Mouse (Mus musculus) kidney, postnatal 36 days (tissue): ENCODE results near the gene Rpl6.

Experiments used
- DNase-seq, 2 experiments: peaks; one replicate each; pipeline ENCODE4 v3.0.0; 2021 to 2022; ENCODE audit warnings: mixed read lengths in 2 of 2

The Rpl6 gene

DNA sequence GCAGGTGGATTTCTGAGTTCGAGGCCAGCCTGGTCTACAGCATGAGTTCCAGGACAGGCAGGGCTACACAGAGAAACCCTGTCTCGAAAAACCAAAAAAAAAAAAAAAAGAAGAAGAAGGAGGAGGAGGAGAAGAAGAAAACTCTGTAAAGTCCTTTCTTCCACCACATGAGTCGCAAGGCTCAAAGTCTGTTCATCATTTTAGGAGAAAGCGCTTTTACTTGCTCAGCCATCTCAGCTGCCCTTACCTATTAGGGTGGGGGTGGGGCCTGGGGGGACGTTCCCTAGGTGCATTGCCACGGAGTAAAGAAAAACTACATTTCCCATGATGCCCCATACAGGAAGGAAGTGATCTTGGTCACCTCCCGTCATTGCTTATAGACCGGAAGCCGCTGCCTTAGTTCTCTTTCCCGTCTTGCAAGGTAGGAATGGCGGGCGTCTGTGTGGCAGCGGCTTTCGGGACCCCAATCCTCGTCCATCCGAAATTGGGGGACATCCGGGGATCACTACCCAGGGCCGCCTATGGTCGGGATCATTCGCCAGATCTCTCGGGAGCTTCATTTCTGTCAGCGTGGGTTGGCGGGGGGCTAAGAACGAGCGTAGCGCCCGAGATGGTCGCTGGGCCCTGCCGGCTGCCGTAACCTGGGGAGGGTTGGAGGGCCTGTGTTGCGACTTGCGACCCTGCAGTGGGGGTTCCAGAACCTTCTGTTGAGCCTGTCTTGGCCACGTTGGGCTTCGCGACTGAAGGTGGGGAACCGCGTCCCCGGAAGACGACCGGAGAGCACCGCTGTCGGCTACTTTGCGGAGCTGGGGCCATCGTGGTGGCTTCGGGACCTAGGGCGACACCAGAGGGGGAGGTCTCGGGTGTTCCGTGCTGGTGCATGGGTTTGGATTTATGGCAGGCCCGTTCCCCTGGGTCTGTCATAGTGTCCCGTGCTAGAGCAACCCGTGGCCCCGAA, at the start of gene Rpl6:
Rpl6 (plus strand) TSS at position 350 of the 958 bp plus-strand sequence.
- DNase-seq = peak; percentile 82 to 93

DNA sequence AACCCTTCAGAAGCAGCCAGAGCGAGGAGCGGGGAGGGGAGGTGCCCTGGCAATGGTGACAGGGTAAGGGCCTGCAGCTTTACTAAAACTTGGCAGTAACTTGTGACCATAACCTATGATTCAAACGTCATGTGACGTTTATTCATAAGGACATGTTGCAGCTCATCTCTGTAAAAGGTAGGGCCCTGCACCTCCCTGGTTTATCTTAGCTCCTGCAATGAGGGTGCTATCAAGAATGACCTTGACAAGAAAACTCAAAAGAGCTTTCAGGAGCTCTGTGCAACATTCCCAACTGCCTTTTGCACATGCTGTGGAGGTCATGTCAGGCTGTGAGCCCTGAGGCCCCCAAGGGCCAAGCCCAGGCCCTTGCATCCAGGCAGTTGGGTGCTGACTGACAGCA, 48.2 kb upstream of the Rpl6 start:
- DNase-seq = no peak

- no peak for DNase-seq
Observed at GRCm38 (mm10) chr5:121157017-121157416, 47.3 kb upstream of the Rpl6 start.

- no peak for DNase-seq
Observed at GRCm38 (mm10) chr5:121157489-121157888, 46.8 kb upstream of the Rpl6 start.

DNA sequence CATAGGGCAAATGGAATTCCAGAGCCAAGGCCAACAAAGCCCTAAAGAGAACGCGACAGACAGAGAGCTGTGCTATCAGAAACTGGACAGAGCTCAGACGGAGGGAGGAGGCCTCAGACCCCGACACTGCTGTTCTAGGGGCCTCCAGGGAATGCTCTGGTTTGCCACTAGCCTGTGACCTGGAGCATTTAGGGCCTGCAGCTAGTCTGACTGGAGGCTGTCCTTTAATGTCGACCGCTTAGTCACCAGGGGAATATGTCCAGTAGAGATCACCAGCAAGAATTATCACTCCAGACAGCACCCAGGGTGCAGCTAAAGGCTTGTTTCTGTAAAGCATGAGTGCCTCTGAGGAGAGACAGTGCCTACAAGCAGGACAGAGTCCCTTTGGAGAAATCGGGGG, 45.3 kb upstream of the Rpl6 start:
- no peak for DNase-seq

DNA sequence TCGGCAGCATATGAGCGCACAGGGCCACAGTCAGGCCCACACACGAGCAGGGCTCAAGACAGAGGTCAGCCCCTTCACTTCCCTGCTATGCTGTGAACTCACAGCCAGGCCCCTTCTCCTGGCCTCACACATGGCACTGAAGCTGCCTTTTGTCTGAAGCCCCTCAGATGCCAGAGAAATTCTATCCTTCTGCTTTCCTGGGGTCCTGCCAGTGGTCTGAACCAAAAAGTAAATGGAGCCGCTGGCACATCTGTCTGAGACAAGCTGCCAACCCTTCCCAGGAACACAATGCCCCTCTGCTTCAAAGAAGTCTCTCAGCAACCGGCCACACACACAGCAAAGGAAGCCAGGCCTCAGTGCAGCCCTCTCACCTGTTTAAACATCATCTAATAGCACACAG, 42.0 kb upstream of the Rpl6 start:
- DNase-seq = no peak

DNA sequence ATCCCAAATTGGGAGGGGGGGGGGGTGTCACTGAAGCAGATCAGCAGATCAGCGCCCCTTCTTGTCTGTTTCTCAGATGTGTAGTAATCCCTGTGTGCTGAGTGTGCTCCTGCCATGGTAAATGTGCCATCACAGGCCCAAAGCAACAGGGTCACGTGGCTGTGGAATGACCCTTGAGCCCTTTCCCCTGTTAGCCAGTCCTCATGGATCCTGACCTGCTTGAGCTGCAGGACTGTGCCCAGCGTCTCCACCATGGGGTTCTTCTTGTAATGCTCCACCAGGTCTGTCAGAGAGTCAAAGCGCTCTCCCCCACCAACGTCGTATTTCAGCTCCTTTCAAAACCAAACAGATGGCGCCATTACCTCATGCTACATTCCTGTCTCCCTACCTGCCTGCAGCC, 41.4 kb upstream of the Rpl6 start:
- peak; percentile 83 to 86 for DNase-seq

GRCm38 (mm10) chr5:121166884-121167283, 37.4 kb upstream of the Rpl6 start:
- no peak for DNase-seq

DNA sequence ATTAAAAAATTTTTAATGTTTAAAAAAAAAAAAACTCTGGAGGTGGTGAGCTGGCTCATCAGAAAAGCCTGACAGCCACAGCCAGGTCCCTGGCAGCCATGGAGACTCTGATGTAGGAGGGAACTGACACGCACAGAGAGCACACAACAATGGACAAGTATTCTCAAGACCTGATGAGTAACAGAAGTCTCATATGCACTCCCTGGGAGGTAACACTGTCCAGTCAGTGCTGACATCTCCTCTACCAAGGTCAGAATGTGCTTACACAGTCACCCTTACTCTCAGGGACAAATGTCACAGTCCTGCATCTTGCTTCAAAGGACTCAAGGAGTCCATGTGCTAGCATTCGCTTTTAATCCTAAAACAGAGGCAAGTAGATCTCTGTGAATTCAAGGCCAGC, 34.7 kb upstream of the Rpl6 start:
- no peak for DNase-seq

GRCm38 (mm10) chr5:121172835-121173234, 31.4 kb upstream of the Rpl6 start:
- DNase-seq = peak; percentile 43 to 44

DNA sequence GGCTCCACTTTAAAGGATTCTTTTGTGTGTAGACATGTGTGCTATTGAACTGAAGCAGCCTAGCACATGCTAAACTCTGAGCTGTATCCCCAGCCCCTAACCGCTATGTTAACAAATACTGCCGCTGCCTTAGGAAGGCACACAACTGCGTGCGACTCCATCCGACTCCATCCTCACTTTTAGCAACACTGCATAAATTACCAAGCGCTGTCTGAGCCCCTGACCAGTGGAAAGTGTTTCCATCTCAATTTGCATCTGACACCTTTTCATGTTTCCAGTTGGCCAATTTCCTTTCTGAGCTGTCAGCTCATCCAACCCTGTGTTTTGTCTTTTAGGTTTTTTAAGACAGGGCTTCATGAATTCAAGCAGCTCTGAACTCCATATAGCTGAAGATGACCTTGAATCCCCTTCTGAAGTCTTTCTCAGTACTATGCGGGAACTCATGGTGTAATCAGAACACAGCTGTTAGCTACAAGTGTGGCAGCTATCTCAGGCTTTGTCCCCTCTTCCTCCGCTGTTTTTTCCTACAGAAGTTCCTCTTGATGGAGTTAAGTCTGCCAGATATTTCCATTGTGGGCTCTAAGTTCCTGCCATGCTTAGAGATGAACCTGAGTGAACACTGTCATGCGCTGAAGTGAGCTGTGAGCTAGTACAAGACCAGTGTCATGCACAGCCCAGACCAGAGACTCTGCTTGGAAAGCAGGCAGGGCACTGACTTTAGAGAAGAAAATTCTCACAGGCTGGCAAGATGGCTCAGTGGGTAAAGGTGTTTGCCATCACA, 25.0 kb upstream of the Rpl6 start:
- DNase-seq = no peak

DNA sequence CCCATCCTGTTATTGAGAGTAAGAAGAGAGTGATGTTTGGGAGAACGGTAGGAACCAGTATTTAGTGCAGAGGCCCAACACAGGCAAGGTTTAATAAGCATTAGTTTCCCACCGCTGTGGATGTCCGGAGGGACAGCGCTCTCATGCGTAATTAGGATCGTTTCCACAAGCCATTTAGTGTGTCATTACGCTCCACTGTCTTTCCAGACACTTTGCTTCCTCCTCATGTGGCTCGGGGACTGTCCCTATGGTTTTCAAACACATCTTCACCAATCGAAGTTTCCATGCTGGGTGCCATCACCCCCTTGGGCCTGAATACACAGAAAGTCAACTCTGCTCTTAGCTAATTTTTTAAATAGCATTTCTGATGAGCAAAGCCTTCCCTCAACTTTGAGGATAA, 21.0 kb upstream of the Rpl6 start:
- no peak for DNase-seq

GRCm38 (mm10) chr5:121184375-121184774, 19.9 kb upstream of the Rpl6 start:
- no peak for DNase-seq

GRCm38 (mm10) chr5:121184945-121185551, 19.2 kb upstream of the Rpl6 start:
- peak; percentile 31 to 51 for DNase-seq

GRCm38 (mm10) chr5:121187580-121188001, 16.7 kb upstream of the Rpl6 start:
- no peak for DNase-seq

GRCm38 (mm10) chr5:121188265-121188664, 16.0 kb upstream of the Rpl6 start:
- no peak for DNase-seq

GRCm38 (mm10) chr5:121189182-121189581, 15.1 kb upstream of the Rpl6 start:
- no peak for DNase-seq

DNA sequence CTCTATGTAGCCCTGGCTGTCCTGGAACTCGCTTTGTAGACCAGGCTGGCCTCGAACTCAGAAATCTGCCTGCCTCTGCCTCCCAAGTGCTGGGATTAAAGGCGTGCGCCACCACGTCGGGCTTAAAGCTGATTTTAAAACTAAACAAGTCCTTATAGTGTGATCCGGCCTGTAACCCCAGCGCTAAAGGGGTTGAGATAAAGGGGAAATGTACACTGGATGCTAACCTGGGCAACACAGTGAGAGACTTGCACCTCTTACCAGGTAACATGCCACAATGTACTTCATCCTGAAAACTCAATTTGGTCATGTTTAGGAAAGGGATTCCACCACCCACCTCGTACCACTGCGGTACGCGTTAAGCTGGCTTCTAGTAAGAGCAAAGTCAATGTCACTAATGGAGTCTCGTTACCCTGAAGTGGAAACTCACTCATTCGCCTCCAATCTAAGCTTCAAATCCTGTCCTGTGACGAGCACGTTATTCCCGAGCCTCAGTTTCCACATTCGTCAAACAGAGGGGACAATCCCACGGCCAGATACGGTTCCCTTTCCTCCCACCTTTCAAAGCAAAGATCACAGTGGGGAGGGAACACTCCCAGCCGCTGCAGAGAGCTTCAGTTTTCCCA, 14.0 kb upstream of the Rpl6 start:
- DNase-seq = no peak

- DNase-seq = peak; percentile 86 to 93
Observed at GRCm38 (mm10) chr5:121190836-121191583, 13.3 kb upstream of the Rpl6 start, which contains the start of gene Ptpn11. TSS of gene Ptpn11 (minus strand) at chr5:121191397.

- DNase-seq = no peak
Observed at GRCm38 (mm10) chr5:121191584-121191906, 12.7 kb upstream of the Rpl6 start.

DNA sequence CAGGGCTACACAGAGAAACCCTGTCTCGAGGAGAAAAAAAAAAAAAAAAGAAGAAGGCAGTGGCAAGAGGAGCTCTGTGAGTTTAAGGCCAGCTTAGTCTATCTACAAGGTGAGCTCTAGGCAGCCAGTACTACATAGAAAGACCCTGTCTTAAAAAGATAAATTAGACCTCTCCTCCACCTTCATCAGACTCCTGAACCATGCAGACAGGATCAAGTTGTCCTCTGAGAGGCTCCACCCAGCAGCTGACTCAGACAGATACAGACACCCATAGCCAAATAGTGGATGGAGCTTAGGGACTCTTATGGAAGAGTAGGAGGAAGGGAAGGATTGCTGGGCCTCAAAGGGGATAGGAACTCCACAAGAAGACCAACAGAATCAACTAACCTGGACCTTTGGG, 10.1 kb upstream of the Rpl6 start:
- DNase-seq = no peak

DNA sequence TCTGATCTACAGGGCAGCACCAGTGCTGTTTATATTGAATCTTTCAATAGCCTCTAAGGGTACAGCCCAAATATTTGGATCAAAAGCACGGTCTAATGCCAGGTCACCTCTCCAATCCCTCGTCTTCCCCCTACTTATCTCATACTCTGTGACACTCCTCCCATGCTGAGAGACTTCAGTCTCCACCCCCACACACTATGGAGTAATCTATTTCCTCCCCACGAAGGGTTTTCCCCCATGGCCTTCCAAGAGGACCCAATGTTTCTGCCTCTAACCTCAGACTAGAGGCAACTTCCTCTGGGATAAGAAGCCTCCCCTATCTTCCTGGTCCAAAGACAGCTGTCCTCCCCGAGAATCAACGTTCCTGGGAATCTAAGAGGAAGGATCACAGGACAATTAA, 7.5 kb upstream of the Rpl6 start:
- no peak for DNase-seq
